Mouse (Mus musculus): ENCODE results near the gene Olfr688. TPM values are rescaled to one million over a fixed set of nuclear protein-coding genes. Genes with fewer than 3 reads are reported as not detected.

The Olfr688 gene
- polyA plus RNA-seq (2014; fragmentation: Nextera tagmentation; extraction: Ambion mirVana), result not detected in 2 replicates

DNA sequence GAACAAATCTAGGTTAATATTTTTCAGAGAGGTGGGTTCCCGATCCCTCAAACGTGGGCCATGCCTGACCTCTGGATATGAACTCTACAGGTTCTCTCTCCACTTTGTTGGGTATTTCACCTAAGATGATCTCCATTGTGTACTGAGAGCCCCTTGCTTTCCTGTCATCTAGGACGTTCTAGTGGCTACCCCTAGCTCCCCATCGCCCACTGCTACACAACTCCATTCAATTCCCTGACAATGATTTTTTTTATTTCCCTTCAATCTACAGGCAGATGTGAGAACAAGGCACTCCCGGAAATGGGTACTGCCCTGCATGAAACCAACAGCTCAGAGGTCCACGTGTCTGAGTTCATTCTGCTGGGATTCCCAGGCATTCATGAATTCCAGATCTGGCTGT lies at the start of gene Olfr688:
TSS of gene Olfr688 (plus strand) at position 301 of the 400 bp plus-strand sequence.
- Histone ChIP-seq H3K4me3 (ENCODE audit: control insufficient read depth in 1 of 2, insufficient read depth in 1 of 2, low read depth in 1 of 2, low read length in 2 of 2) (no peak within 1 kb of the TSS), H3K9ac (ENCODE audit: low read length) (no peak within 1 kb of the TSS), H3K36me3 (ENCODE audit: control insufficient read depth, insufficient read depth, low read length) (no peaks in the 10 kb centered on the region), H3K27ac (replicated peaks in 1 of 2; ENCODE audit: control insufficient read depth in 1 of 2, insufficient read depth in 1 of 2, low read depth in 2 of 2, low read length in 2 of 2) (no peak within 1 kb of the TSS), H3K4me2 (ENCODE audit: low read length) (no peak within 1 kb of the TSS), H3K9me3 (ENCODE audit: control insufficient read depth, low read length) (no peaks in the 10 kb centered on the region), H3K4me1 (ENCODE audit: control insufficient read depth in 2 of 2, insufficient read depth in 2 of 2, low read length in 2 of 2) (no peaks in the 10 kb centered on the region), H3K27me3 (ENCODE audit: control insufficient read depth, insufficient read depth, low read length) (no peaks in the 10 kb centered on the region)
- 72% methylated on average over 6 of the region's 6 CpGs for WGBS
- no peak for ATAC-seq (ENCODE audit: insufficient number of reproducible peaks, insufficient read depth, low FRiP score, low read depth)

DNA sequence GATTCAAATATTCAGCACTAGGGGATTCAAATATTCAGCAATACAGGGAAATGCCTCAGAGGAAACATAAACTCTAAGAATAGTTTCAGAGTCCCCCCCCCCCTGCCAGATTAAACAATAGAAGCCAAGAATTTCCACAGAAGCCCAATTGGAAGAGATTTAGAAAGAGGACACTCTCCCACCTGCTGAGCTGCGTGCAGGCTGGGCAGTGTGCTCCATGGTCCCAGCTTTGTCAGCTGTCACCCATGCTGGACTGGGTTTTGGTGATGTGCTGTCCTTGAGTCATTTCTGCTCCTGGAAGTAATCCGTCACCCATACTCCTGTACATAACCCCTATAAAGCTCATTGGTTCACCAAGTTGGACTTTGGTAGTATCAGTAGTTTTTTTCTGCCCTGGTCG lies 40.2 kb upstream of the Olfr688 start:
- 83% methylated on average over 3 of the region's 3 CpGs for WGBS
- H3K27me3 ChIP-seq (ENCODE audit: control insufficient read depth, insufficient read depth, low read length), result no peaks in the 10 kb centered on the region
- ATAC-seq (ENCODE audit: insufficient number of reproducible peaks, insufficient read depth, low FRiP score, low read depth), result no peak

DNA sequence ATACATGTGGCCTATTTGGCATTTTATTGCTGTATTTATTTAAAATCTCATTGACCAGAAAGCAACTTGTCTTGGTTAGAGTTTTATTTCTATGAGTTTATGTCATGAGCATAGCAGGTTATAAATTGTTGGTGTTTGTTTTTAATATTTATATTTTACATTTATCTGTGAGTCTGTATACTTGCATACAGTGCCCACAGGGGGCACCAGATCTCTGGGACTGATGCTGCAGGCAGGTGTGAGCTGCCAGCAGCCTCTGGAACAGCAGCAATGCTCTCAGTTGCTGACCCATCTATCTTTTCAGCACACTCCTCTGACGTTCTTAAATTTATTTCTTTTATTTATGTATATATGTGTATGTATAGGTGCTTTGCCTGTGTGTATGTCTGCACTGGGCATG lies 39.7 kb upstream of the Olfr688 start:
- Histone ChIP-seq H3K4me2 (ENCODE audit: low read length) (no peak overlapping the region), H3K4me1 (ENCODE audit: control insufficient read depth in 2 of 2, insufficient read depth in 2 of 2, low read length in 2 of 2) (no peaks in the 10 kb centered on the region), H3K9me3 (ENCODE audit: control insufficient read depth, low read length) (no peaks in the 10 kb centered on the region), H3K27me3 (ENCODE audit: control insufficient read depth, insufficient read depth, low read length) (no peaks in the 10 kb centered on the region), H3K27ac (replicated peaks in 1 of 2; ENCODE audit: control insufficient read depth in 1 of 2, insufficient read depth in 1 of 2, low read depth in 2 of 2, low read length in 2 of 2) (no peak overlapping the region), H3K9ac (ENCODE audit: low read length) (no peak overlapping the region), H3K36me3 (ENCODE audit: control insufficient read depth, insufficient read depth, low read length) (no peaks in the 10 kb centered on the region), H3K4me3 (ENCODE audit: control insufficient read depth in 1 of 2, insufficient read depth in 1 of 2, low read depth in 1 of 2, low read length in 2 of 2) (no peak overlapping the region)
- no peak for ATAC-seq (ENCODE audit: insufficient number of reproducible peaks, insufficient read depth, low FRiP score, low read depth)
- WGBS, result 30% methylated on average over 1 of the region's 1 CpGs

More for the DNA sequence above, 40.2 kb upstream of the Olfr688 start:
- Histone ChIP-seq H3K9me3 (ENCODE audit: control insufficient read depth, low read length) (no peaks in the 10 kb centered on the region), H3K27ac (replicated peaks in 1 of 2; ENCODE audit: control insufficient read depth in 1 of 2, insufficient read depth in 1 of 2, low read depth in 2 of 2, low read length in 2 of 2) (no peak overlapping the region), H3K4me2 (ENCODE audit: low read length) (no peak overlapping the region), H3K36me3 (ENCODE audit: control insufficient read depth, insufficient read depth, low read length) (no peaks in the 10 kb centered on the region), H3K4me3 (ENCODE audit: control insufficient read depth in 1 of 2, insufficient read depth in 1 of 2, low read depth in 1 of 2, low read length in 2 of 2) (no peak overlapping the region), H3K9ac (ENCODE audit: low read length) (no peak overlapping the region), H3K4me1 (ENCODE audit: control insufficient read depth in 2 of 2, insufficient read depth in 2 of 2, low read length in 2 of 2) (no peaks in the 10 kb centered on the region)

DNA sequence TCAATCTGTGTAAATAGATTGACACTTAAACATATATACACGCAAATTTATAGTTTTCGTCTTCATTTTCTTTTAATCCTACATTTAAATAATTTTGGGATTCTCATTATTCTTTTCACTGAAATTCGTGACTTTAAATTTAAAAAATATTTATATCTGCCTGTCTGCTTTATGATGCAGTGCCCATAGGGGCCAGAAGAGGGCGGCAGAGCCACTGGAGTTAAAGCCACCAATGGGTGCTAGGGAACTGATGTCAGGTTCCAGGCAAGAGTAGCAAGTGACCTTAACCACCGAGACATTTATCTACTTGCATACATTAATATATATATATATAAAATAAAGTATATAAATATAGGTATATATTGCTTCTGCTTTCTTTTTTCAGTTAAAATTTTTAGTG lies 31.2 kb upstream of the Olfr688 start:
- no peak for ATAC-seq (ENCODE audit: insufficient number of reproducible peaks, insufficient read depth, low FRiP score, low read depth)
- H3K27ac ChIP-seq (replicated peaks in 1 of 2; ENCODE audit: control insufficient read depth in 1 of 2, insufficient read depth in 1 of 2, low read depth in 2 of 2, low read length in 2 of 2), result no peak overlapping the region
- H3K36me3 ChIP-seq (ENCODE audit: control insufficient read depth, insufficient read depth, low read length), result no peaks in the 10 kb centered on the region
- H3K27me3 ChIP-seq (ENCODE audit: control insufficient read depth, insufficient read depth, low read length), result no peaks in the 10 kb centered on the region
- no peaks in the 10 kb centered on the region for H3K4me1 ChIP-seq (ENCODE audit: control insufficient read depth in 2 of 2, insufficient read depth in 2 of 2, low read length in 2 of 2)
- no peak overlapping the region for H3K4me3 ChIP-seq (ENCODE audit: control insufficient read depth in 1 of 2, insufficient read depth in 1 of 2, low read depth in 1 of 2, low read length in 2 of 2)
- WGBS, result 57% methylated on average over 5 of the region's 5 CpGs
- no peak overlapping the region for H3K4me2 ChIP-seq (ENCODE audit: low read length)
- H3K9me3 ChIP-seq (ENCODE audit: control insufficient read depth, low read length), result no peaks in the 10 kb centered on the region
- no peak overlapping the region for H3K9ac ChIP-seq (ENCODE audit: low read length)

DNA sequence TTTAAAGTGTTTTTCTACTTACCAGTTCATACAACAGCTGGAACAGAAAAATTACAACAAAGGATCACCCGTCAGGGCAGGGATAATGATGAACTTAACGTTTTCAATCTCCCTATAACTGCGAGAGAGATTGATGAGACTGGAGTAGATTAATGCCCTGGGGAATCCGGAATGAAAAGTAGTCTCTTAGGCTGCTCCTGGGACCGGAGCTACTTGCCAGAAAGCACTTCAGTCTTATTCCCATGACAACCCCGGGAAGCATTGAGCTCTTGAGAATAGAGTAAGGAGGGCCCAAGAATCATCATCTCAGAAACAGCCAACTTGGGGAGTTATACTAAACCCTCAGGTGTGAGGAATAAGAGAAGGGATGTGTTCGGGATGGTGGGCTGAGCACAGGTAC lies 15.5 kb upstream of the Olfr688 start:
- Histone ChIP-seq H3K27me3 (ENCODE audit: control insufficient read depth, insufficient read depth, low read length) (no peaks in the 10 kb centered on the region), H3K9me3 (ENCODE audit: control insufficient read depth, low read length) (no peaks in the 10 kb centered on the region), H3K36me3 (ENCODE audit: control insufficient read depth, insufficient read depth, low read length) (no peaks in the 10 kb centered on the region), H3K4me1 (ENCODE audit: control insufficient read depth in 2 of 2, insufficient read depth in 2 of 2, low read length in 2 of 2) (no peaks in the 10 kb centered on the region), H3K4me2 (ENCODE audit: low read length) (no peak overlapping the region), H3K9ac (ENCODE audit: low read length) (no peak overlapping the region), H3K4me3 (ENCODE audit: control insufficient read depth in 1 of 2, insufficient read depth in 1 of 2, low read depth in 1 of 2, low read length in 2 of 2) (no peak overlapping the region), H3K27ac (replicated peaks in 1 of 2; ENCODE audit: control insufficient read depth in 1 of 2, insufficient read depth in 1 of 2, low read depth in 2 of 2, low read length in 2 of 2) (no peak overlapping the region)
- no peak for ATAC-seq (ENCODE audit: insufficient number of reproducible peaks, insufficient read depth, low FRiP score, low read depth)
- WGBS, result 69% methylated on average over 7 of the region's 7 CpGs

DNA sequence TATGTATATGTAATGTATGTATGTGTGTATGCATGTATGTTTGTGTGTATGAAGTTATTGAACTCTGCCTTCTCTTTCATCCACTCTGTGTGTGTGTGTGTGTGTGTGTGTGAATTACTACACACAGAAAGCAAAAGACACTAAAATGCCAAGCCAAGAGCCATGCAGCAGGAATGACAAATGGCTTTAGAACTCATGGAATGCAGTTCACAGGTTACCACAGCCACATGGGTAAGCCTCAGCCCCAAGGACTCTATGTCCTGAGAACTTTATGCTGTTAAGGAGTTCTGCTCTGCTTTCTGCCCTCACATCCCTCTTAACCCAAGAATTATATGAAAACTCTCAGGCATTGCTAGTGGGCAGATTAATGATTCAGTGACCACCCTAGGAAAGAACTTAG lies 2.2 kb downstream of the Olfr688 start:
- no peak for ATAC-seq (ENCODE audit: insufficient number of reproducible peaks, insufficient read depth, low FRiP score, low read depth)
- H3K27ac ChIP-seq (replicated peaks in 1 of 2; ENCODE audit: control insufficient read depth in 1 of 2, insufficient read depth in 1 of 2, low read depth in 2 of 2, low read length in 2 of 2), result no peak overlapping the region
- no peaks in the 10 kb centered on the region for H3K27me3 ChIP-seq (ENCODE audit: control insufficient read depth, insufficient read depth, low read length)

DNA sequence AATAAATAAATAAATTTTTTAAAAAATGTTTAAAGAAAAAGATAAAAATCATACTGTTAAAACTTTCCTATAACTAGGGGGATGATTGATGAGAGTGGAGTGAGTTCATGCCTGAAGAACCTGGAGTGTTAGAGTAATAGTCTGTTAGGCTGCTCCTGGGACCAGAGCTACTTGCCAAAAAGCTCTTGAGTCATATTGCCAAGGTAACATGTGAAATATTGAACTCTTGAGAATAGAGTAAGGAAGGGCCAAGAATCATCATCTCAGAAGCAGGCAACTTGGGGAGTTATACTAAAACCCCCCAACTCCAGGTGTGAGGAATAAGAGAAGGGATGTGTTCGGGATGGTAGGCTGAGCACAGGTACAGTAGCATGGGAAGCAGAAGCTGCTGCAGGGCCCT lies 23.0 kb downstream of the Olfr688 start, which contains the start of gene Olfr689:
TSS of gene Olfr689 (plus strand) at position 301 of the 400 bp plus-strand sequence.
- H3K4me3 ChIP-seq (ENCODE audit: control insufficient read depth in 1 of 2, insufficient read depth in 1 of 2, low read depth in 1 of 2, low read length in 2 of 2), result no peak within 1 kb of the TSS
- no peaks in the 10 kb centered on the region for H3K9me3 ChIP-seq (ENCODE audit: control insufficient read depth, low read length)
- no peak within 1 kb of the TSS for H3K9ac ChIP-seq (ENCODE audit: low read length)
- H3K36me3 ChIP-seq (ENCODE audit: control insufficient read depth, insufficient read depth, low read length), result no peaks in the 10 kb centered on the region
- 71% methylated on average over 1 of the region's 1 CpGs for WGBS
- no peaks in the 10 kb centered on the region for H3K27me3 ChIP-seq (ENCODE audit: control insufficient read depth, insufficient read depth, low read length)
- no peak within 1 kb of the TSS for H3K4me2 ChIP-seq (ENCODE audit: low read length)
- H3K4me1 ChIP-seq (ENCODE audit: control insufficient read depth in 2 of 2, insufficient read depth in 2 of 2, low read length in 2 of 2), result no peaks in the 10 kb centered on the region
- H3K27ac ChIP-seq (replicated peaks in 1 of 2; ENCODE audit: control insufficient read depth in 1 of 2, insufficient read depth in 1 of 2, low read depth in 2 of 2, low read length in 2 of 2), result no peak within 1 kb of the TSS
- ATAC-seq (ENCODE audit: insufficient number of reproducible peaks, insufficient read depth, low FRiP score, low read depth), result no peak

More for the DNA sequence above, 2.2 kb downstream of the Olfr688 start:
- Histone ChIP-seq H3K4me1 (ENCODE audit: control insufficient read depth in 2 of 2, insufficient read depth in 2 of 2, low read length in 2 of 2) (no peaks in the 10 kb centered on the region), H3K36me3 (ENCODE audit: control insufficient read depth, insufficient read depth, low read length) (no peaks in the 10 kb centered on the region), H3K9ac (ENCODE audit: low read length) (no peak overlapping the region), H3K9me3 (ENCODE audit: control insufficient read depth, low read length) (no peaks in the 10 kb centered on the region), H3K4me3 (ENCODE audit: control insufficient read depth in 1 of 2, insufficient read depth in 1 of 2, low read depth in 1 of 2, low read length in 2 of 2) (no peak overlapping the region), H3K4me2 (ENCODE audit: low read length) (no peak overlapping the region)

DNA sequence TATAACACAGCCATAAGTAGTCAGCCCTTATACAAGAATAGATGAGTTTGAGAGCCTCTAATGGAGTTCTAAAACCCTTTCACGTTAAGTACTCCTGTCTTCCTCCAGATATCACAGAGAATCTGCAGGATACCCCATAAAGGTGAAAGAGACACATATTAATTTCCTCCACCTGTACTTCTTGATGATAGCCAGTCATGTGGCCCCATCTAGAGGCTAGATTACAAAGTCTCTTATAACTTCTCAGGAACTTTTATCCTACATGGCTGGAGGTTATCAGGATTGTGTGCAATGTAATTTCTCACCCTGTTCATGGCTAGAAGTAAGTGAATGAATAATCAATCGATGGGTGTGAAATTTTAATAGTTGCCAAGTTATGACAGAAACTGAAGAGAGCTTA lies 37.4 kb downstream of the Olfr688 start:
- 62% methylated on average over 2 of the region's 2 CpGs for WGBS
- Histone ChIP-seq H3K36me3 (ENCODE audit: control insufficient read depth, insufficient read depth, low read length) (no peaks in the 10 kb centered on the region), H3K9me3 (ENCODE audit: control insufficient read depth, low read length) (no peaks in the 10 kb centered on the region), H3K27ac (replicated peaks in 1 of 2; ENCODE audit: control insufficient read depth in 1 of 2, insufficient read depth in 1 of 2, low read depth in 2 of 2, low read length in 2 of 2) (no peak overlapping the region), H3K4me2 (ENCODE audit: low read length) (no peak overlapping the region), H3K4me1 (ENCODE audit: control insufficient read depth in 2 of 2, insufficient read depth in 2 of 2, low read length in 2 of 2) (no peaks in the 10 kb centered on the region), H3K9ac (ENCODE audit: low read length) (no peak overlapping the region), H3K27me3 (ENCODE audit: control insufficient read depth, insufficient read depth, low read length) (no peaks in the 10 kb centered on the region), H3K4me3 (ENCODE audit: control insufficient read depth in 1 of 2, insufficient read depth in 1 of 2, low read depth in 1 of 2, low read length in 2 of 2) (no peak overlapping the region)
- no peak for ATAC-seq (ENCODE audit: insufficient number of reproducible peaks, insufficient read depth, low FRiP score, low read depth)

Data from heart, embryonic 14.5 days (tissue).